Mouse (Mus musculus) left cerebral cortex, adult 2 months (tissue): Measurements from ENCODE around the gene Cilp2. TPM values are rescaled to one million over a fixed set of nuclear protein-coding genes. Genes with fewer than 3 reads are reported as not detected.

Source experiments
- DNase-seq, 2 experiments: peaks; one replicate each; pipeline ENCODE4 v3.0.0; 2021 to 2022; ENCODE audit warnings: low spot score in 2 of 2, mixed read lengths in 1 of 2; ENCODE audit errors: extremely low spot score in 1 of 2
- H3K27ac ChIP-seq: fragments of 200-600 bp; 2 replicates; pipeline ENCODE4 v1.8.1; 2022
- H3K4me3 ChIP-seq: fragments of 200-600 bp; 2 replicates; pipeline ENCODE4 v1.8.1; 2022
- CTCF ChIP-seq: fragments of 200-600 bp; IDR thresholded peaks from 2 replicates; pipeline ENCODE4 v1.8.1; 2022; ENCODE audit warnings: antibody characterized with exemption, mild to moderate bottlenecking, moderate library complexity
- intact Hi-C: fragments of 180-260 bp; cut with DNase I; formaldehyde crosslinking; loops from one replicate; pipeline ENCODE4 v1.15.1; 2025
- total RNA-seq, 2 experiments: library from RNA; stranded (reverse); gene quantifications; 2 replicates each; pipeline ENCODE4 v1.2.3; 2021

Gene Cilp2
- total RNA-seq, 2 experiments from 2014 or later = 0.63 to 0.91 TPM

DNA sequence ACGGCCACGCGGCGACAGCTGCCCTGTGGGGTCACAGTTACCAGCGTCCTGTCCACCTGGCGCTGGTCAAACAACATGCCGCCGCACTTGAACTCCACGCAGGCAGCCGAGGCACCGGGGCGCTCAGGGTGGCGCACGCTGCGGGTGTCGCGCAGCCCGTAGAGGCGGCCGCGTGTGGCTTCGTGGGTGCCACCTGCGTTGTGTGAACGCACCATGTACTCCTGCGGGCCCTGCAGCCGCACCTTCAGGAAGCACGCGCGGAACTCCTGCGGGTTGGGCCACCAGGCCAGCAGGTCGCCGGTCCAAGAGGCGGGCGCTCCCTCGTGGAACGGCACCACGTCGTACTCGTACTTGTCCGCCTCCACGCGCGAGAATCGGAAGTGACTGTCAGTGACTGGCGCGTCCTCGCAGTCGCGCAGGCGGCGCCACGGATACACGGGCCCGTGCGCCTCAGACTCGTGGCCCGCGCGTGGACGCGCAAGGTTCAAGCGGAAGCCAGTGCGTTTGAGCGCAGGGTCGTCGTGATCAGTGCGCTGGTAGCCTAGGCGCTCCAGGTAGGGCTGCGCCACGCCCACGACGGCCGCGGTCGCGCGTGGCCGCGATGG is 6.1 kb downstream of the Cilp2 start:
- H3K27ac ChIP-seq = no peak overlapping the region
- DNase-seq = no peak
- no peak for TF ChIP-seq CTCF
- peak overlapping the region; percentile 35 for H3K4me3 ChIP-seq
- intact Hi-C loops = no loop called here

- no peak overlapping the region for H3K4me3 ChIP-seq
- intact Hi-C loops = no loop called here
- no peak for TF ChIP-seq CTCF
- H3K27ac ChIP-seq = no peak overlapping the region
- DNase-seq = no peak
These were observed 6.6 kb downstream of the Cilp2 start for GRCm38 (mm10) chr8:69880841-69881240.

DNA sequence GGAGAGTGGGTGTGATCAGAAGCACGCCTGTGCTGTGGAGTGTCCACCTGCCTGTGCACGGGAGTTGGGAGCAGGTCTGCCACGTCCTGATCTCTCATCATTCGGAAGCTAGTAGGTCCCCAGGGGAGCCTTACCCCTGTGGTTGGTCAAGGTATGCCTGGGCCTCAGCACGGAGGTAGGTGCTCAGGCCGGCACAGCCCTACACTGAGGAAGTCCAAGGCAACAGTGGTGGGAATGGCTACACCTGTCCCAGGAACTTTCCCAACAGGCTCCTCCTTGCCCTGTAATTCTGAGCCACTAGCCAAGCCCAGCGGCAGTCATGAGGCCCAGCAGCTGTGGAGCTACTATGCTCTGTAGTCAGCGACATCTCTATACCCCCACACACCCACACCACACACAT is 7.8 kb downstream of the Cilp2 start:
- DNase-seq = no peak
- Histone ChIP-seq H3K4me3 (no peak overlapping the region), H3K27ac (no peak overlapping the region)
- no peak for TF ChIP-seq CTCF
- intact Hi-C loops = no loop called here

GRCm38 (mm10) chr8:69877992-69878391 is 9.5 kb downstream of the Cilp2 start:
- no peak for DNase-seq
- intact Hi-C loops = no loop called here
- TF ChIP-seq CTCF = no peak
- Histone ChIP-seq H3K4me3 (no peak overlapping the region), H3K27ac (no peak overlapping the region)

DNA sequence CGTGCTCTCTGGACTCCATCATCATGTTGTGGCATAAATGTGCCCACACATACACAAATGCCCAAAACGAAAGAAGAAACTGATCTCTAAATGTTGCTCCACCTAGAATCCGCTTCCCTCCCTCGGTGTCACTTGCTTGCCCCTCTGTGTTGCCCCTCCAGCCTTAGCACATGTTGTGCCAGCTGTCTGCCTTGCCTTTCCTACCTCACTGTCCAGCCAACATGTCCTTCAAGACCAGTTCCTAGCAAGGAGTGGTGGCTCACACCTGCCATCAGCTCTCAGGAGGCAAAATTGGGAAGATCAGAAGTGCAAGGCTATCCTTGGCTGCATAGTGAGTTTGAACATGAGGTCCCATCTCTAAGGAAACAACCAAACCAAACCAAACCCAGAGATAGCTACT is 10.1 kb downstream of the Cilp2 start:
- intact Hi-C loops = no loop called here

GRCm38 (mm10) chr8:69876967-69877366 is 10.5 kb downstream of the Cilp2 start:
- Histone ChIP-seq H3K27ac (no peak overlapping the region), H3K4me3 (no peak overlapping the region)
- intact Hi-C loops = no loop called here
- no peak for TF ChIP-seq CTCF
- peak in 1 of 2 experiments; percentile 6 for DNase-seq

More for the DNA sequence above, 10.1 kb downstream of the Cilp2 start:
- H3K4me3 ChIP-seq = no peak overlapping the region
- DNase-seq = peak in 1 of 2 experiments; percentile 4
- TF ChIP-seq CTCF = no peak
- H3K27ac ChIP-seq = no peak overlapping the region

GRCm38 (mm10) chr8:69876097-69876496 is 11.4 kb downstream of the Cilp2 start:
- no peak overlapping the region for H3K4me3 ChIP-seq
- no peak overlapping the region for H3K27ac ChIP-seq
- no peak for DNase-seq
- no peak for TF ChIP-seq CTCF
- intact Hi-C loops = no loop called here

- intact Hi-C loops = loop anchor here (1.0 to 5.0 kb wide), 2 partner anchors 42 to 123 kb away; partner anchors contain the start of gene Gatad2a
- H3K4me3 ChIP-seq = no peak overlapping the region
- no peak for DNase-seq
- TF ChIP-seq CTCF = no peak
- no peak overlapping the region for H3K27ac ChIP-seq
These were observed 12.8 kb downstream of the Cilp2 start for GRCm38 (mm10) chr8:69874654-69875053.

DNA sequence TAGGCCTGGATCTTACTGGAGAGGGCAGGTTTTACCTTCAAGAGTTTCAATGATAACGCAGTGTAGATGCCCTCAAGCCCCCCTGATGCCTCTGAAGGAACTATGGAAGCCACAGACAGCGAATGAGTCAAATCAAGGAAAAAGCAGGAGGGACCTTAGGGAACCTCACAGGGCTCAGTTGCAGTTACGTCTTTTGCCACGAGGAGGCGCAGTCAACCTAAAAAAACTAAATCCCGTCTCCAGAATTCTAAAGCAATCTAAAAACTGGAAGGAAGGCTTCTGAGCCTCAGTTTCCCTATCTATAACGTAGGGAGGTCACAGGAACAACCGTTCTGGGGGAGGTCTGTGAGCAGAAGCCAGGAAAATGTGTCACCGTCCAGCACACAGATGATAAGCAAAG is 13.3 kb downstream of the Cilp2 start:
- TF ChIP-seq CTCF = peak; percentile 92
- intact Hi-C loops = loop anchor here (1.0 to 5.0 kb wide), 2 partner anchors 42 to 123 kb away; partner anchors contain the start of gene Gatad2a
- H3K4me3 ChIP-seq = no peak overlapping the region
- H3K27ac ChIP-seq = no peak overlapping the region
- peak in 1 of 2 experiments; percentile 81 for DNase-seq

DNA sequence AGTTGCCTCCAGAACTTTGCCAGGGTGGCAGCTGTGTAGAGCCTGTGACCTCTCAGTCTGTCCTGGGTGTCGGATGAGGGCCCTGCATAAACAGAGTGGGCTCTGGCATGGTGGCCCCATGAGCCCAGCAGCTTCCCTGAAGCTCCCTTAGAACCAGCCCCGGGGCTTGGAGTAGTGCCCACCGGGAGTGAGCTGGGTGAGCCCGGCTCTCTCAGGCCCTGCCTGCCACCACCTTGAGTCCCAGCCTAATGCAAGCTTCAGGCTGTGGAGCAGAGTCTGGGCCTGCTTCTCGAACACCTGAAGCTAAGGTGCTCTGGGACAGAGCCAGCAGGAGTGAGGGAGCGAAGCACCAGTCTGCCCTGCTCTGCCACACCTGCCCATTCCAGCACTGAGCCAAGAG is 16.6 kb downstream of the Cilp2 start:
- no peak for DNase-seq
- TF ChIP-seq CTCF = no peak
- H3K27ac ChIP-seq = no peak overlapping the region
- H3K4me3 ChIP-seq = no peak overlapping the region
- intact Hi-C loops = loop anchor here (5.0 kb wide), 1 partner anchor 126 kb away; the partner anchor contains the start of gene Gatad2a

GRCm38 (mm10) chr8:69870003-69870765 is 17.3 kb downstream of the Cilp2 start:
- no peak overlapping the region for H3K4me3 ChIP-seq
- no peak overlapping the region for H3K27ac ChIP-seq
- no peak for TF ChIP-seq CTCF
- intact Hi-C loops = loop anchor here (5.0 kb wide), 1 partner anchor 127 kb away; the partner anchor contains the start of gene Gatad2a
- no peak for DNase-seq

- DNase-seq = no peak
- H3K27ac ChIP-seq = no peak overlapping the region
- intact Hi-C loops = loop anchor here (10.0 kb wide), 1 partner anchor 533 kb away; no protein-coding TSS in a partner anchor
- TF ChIP-seq CTCF = no peak
- no peak overlapping the region for H3K4me3 ChIP-seq
These were observed 19.7 kb downstream of the Cilp2 start for GRCm38 (mm10) chr8:69867696-69868326.
